Mouse (Mus musculus) embryonic facial prominence, embryonic 11.5 days (tissue): ENCODE results near the gene Gm13694. TPM values are rescaled to one million over a fixed set of nuclear protein-coding genes. Genes with fewer than 3 reads are reported as not detected.

Experiments used
- polyA plus RNA-seq: library from polyadenylated mRNA; unstranded; fragments of >200 nt; fragmentation: Nextera tagmentation; extraction: Ambion mirVana; gene quantifications from 2 replicates; pipeline ENCODE4 v1.2.1, GENCODE M21; 2014

The Gm13694 gene
- polyA plus RNA-seq, 1 experiment from 2014 or later, result not detected

Other genes starting within 250 kb of the Gm13694 start
- 26.6 and 30.9 TPM in 2 replicates for gene Fam171b, start 166.3 kb upstream of the Gm13694 start, polyA plus RNA-seq
- not detected in 2 replicates for gene Zswim2, start 37.7 kb upstream of the Gm13694 start, polyA plus RNA-seq
- gene Gm13698, start 23.2 kb upstream of the Gm13694 start, polyA plus RNA-seq, result not detected in 2 replicates
- gene Gm13693, start 17.4 kb upstream of the Gm13694 start, polyA plus RNA-seq, result not detected in 2 replicates
- gene Gm13695, start 11.6 kb upstream of the Gm13694 start, polyA plus RNA-seq, result not detected in 2 replicates
- gene Gm13696, start 5.8 kb upstream of the Gm13694 start, polyA plus RNA-seq, result not detected in 2 replicates
- not detected in 2 replicates for gene Gm13697, start 5.8 kb downstream of the Gm13694 start, polyA plus RNA-seq
- not detected in 2 replicates for gene Gm13691, start 11.6 kb downstream of the Gm13694 start, polyA plus RNA-seq